Mouse (Mus musculus): ENCODE data around the gene Pabpc1l.

Pabpc1l gene

GRCm38 (mm10) chr2:164025150-164025549 is at the start of gene Pabpc1l:
Gene Pabpc1l, plus strand, starts transcription at chr2:164025450.
- no peak for DNase-seq (ENCODE audit: low spot score)

- no peak for DNase-seq (ENCODE audit: low spot score)
These were observed 48.8 kb upstream of the Pabpc1l start for GRCm38 (mm10) chr2:163976448-163976847.

DNA sequence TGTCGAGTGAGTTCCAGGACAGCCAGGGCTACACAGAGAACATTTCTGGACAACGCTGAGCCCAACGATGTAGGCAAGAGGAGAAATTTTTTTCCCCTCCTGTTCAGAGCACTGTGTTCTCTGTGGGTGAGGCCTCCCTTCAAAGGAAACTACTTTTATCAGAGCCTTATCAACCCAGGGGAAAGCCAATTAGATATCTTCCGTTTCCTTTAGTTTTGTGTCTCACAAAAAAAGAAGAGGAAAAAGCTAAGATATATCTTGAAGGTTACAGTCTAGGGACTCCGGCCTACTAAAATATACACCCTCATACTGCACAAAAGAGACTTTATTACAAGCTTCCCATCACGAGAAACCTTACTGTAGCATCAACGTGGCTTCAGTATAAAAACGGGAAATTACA is 38.0 kb upstream of the Pabpc1l start:
- no peak for DNase-seq (ENCODE audit: low spot score)

GRCm38 (mm10) chr2:163992871-163993270 is 32.4 kb upstream of the Pabpc1l start:
- no peak for DNase-seq (ENCODE audit: low spot score)

GRCm38 (mm10) chr2:163994654-163994976 is 30.6 kb upstream of the Pabpc1l start, which contains the start of gene Ywhab:
Gene Ywhab, plus strand, starts transcription at chr2:163994960.
- no peak for DNase-seq (ENCODE audit: low spot score)

GRCm38 (mm10) chr2:163994977-163995862 is 30.0 kb upstream of the Pabpc1l start:
- DNase-seq (ENCODE audit: low spot score) = peak; percentile 92

GRCm38 (mm10) chr2:163996275-163996674 is 29.0 kb upstream of the Pabpc1l start:
- no peak for DNase-seq (ENCODE audit: low spot score)

DNA sequence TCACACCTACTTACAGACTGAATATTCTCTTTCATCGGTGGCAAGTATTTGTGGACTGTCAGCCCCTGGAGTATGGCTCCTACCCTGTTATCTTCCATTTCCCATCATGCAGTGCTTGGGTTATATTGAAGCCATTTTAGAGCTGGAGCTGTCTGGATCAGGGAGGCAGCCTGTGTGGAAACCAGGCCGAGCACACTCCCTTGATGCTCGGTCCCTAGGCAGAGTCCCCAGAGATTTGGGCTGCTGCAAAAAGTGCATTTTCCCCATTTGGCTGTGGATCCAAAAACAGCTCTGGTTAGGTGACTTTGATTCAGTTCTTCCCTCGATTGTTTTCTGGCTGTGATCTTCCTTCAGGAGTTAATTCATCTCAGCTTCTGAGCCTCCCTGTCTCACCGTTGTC is 28.4 kb upstream of the Pabpc1l start:
- DNase-seq (ENCODE audit: low spot score) = no peak

DNA sequence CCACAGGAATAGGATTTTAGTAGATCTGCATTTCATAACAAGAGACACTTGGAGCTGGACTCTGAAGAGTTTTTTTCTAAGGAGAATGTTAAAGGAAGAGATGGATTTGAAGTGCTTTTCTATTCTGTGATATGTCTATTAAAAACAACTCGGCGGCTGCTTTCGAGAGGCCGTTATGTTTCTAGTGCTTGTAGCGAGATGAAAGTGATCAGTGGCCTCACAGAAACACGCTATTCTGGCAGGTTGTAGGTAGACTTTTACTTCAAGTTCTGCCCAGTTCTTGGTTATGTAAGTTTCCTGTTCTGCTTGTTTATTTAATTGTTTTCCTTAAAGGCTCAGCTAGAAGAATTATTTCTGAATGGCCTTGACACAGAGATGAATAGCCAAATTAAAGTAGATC is 26.3 kb upstream of the Pabpc1l start:
- DNase-seq (ENCODE audit: low spot score) = no peak

- DNase-seq (ENCODE audit: low spot score) = no peak
These were observed 22.6 kb upstream of the Pabpc1l start for GRCm38 (mm10) chr2:164002637-164003036.

DNA sequence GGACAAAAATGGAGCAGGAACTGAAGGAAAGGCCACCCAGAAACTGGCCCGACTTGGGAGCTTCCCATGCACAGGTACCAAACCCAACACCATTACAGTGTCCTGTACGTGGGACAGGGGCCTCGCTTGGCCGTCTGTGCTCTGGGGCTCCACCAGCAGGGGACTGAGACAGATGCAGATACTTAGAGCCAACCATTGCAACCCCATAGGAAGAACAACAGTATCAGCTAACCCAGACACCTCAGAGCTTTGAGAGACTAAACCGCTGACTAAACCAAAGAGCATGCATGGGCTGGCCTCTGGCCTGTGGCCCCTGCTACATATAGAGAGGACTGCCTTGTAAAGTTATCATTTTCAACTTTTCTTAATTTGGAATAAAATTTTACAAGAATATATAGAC is 20.7 kb upstream of the Pabpc1l start:
- DNase-seq (ENCODE audit: low spot score) = no peak

DNA sequence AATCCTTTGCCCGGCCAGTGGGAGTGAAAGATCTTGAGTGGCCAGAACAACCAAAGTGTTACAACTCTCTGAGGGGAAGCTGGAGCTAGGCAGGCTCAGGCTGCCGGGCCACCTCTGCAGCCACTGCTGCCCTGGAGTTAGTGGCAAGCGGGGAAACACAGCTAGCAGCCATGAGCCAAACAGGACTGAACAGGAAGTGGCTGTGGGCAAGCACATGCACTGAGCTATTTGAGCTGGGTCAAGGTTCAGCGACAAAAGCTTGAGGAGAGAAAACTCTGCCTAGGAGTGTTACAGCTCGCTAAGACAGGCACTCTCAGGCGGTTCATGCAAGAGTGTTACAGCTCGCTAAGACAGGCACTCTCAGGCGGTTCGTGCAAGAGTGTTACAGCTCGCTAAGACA is 18.3 kb upstream of the Pabpc1l start:
- DNase-seq (ENCODE audit: low spot score) = no peak

DNA sequence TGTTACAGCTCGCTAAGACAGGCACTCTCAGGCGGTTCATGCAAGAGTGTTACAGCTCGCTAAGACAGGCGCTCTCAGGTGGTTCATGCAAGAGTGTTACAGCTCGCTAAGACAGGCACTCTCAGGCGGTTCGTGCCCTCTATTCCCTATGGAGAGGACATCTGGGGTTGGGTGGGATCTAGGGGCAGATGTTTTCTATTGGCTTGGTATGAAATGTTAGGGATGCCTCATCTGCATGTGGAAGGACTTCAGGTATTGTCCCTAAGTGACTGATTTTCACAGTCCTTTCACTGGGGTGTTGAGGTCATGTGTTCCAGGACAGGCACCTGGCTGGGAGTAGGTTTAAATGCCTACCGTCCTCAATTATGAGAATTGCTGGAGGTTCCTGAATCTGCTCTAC is 17.7 kb upstream of the Pabpc1l start:
- no peak for DNase-seq (ENCODE audit: low spot score)

DNA sequence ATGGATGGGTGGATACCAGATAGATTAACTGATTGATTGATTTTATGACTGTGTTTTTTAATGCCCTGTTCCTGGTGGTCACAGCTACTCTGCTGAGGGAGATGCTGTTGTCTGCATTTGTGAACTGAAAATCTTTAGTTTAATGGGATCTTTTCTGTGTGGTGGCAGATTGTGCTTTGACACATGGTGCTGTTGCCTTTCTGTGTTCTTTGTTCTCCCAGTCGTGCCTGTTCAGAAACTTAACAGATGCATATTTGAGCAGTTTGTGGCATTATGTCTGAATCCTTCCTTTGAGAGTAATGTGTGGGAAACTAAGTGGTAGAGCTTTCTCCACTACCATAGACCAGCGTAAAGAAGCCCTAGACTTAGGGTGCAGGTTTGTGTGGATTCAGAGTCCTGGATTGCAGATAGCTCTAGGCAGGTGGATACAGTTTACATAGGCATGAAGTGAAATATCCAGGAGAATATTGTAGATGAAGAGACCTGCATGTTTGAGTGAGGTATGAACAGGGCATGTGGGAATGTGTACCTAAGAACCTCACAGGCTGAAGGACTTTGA is 17.2 kb upstream of the Pabpc1l start:
- no peak for DNase-seq (ENCODE audit: low spot score)

DNA sequence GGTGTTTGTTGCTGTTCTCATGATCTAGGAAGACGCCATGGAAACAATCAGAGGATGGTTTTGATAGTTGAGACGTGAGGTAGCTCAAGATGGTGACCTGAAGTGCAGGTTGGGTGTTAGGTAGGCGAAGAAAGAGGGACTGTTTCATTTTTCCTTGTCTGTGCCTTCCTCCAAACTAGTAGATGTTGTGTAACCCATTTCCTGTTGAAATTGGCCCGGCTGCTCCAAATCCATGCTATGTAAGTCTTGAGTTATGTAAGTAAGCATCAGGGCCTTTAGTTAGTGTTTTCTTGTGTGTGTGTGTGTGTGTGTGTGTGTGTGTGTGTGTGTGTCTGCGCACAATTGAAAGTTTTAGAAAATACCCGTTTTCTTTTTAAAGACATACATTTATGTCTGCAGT is 16.0 kb upstream of the Pabpc1l start:
- no peak for DNase-seq (ENCODE audit: low spot score)

DNA sequence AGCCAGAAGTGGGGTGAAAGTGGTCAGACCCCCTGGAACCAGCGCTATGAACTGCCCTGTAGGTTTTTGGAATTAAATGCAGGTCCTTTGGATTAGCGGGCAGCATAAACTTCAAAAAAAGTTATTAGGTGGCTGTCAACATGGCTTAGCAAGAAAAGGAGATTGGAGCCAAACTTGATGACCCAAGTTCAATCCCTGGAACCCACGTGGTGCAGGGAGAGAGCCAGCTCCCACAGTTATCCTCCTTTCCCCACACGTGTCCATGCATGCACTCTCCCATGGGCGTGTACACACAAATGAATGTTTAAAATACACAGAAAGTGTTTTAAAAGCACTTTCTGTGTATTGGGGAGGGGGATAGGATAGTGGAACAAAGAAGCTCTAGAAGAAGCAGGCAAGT is 14.8 kb upstream of the Pabpc1l start:
- DNase-seq (ENCODE audit: low spot score) = no peak

- no peak for DNase-seq (ENCODE audit: low spot score)
These were observed 14.3 kb upstream of the Pabpc1l start for GRCm38 (mm10) chr2:164010944-164011343.

- no peak for DNase-seq (ENCODE audit: low spot score)
These were observed 9.9 kb upstream of the Pabpc1l start for GRCm38 (mm10) chr2:164015304-164015703.

- DNase-seq (ENCODE audit: low spot score) = no peak
These were observed 6.3 kb upstream of the Pabpc1l start for GRCm38 (mm10) chr2:164018910-164019309.

DNA sequence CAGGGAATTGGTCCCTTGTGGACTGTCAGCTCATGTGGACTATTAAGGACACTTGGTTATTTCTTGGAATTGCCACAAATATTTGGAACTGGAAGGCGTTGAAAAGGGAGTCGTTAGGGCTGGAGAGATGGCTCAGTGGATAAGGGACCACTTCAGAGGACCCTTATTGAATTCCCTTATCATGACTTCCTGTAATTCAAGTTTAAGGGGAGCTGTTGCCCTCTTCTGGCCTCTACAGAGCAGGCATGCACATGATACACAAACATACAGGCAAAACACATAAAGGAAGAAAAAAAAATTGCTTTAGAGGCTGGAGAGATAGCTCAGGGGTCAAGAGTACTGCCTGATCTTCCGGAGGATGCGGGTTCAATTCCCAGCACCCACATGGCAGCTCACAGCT is 5.3 kb upstream of the Pabpc1l start:
- DNase-seq (ENCODE audit: low spot score) = no peak

DNA sequence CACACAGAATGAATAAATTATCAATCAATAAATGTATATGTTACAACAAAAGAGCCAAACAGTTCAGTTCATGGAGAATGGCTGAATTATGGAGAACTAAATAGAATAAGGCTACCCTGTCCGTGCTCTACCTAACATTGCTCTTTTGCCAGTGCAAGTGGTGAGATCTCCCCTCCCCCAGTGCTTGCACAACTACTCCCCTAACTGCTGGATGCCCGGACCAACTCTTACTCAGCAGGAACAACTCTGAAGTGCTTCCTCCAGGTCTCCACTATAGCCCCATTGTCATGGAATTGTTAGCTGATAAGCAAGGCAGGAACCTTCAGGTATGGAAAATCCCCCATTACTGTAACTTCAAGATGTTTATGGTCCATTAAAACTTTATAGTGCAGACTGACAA is 3.1 kb upstream of the Pabpc1l start:
- no peak for DNase-seq (ENCODE audit: low spot score)

DNA sequence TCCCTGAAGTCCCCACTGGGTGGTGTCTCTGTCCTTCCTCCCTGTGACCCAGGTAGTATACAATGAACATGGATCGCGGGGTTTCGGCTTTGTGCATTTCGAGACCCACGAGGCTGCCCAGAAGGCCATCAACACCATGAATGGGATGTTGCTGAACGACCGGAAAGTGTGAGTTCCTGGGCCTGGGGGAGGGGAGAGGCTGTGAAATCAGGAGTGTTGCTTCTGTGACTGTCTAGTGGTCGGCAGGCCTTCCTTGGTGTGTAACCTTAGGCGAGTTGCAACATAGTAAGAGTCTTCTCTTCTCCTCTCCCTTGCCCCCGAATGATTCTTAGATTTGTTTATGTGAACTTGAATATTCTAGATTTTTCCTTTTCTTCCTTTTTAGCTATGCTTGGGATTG is 5.9 kb downstream of the Pabpc1l start:
- no peak for DNase-seq (ENCODE audit: low spot score)

- no peak for DNase-seq (ENCODE audit: low spot score)
These were observed 7.7 kb downstream of the Pabpc1l start for GRCm38 (mm10) chr2:164032973-164033372.

- DNase-seq (ENCODE audit: low spot score) = peak; percentile 8
These were observed 11.3 kb downstream of the Pabpc1l start for GRCm38 (mm10) chr2:164036520-164037019.
